In the genomic region with DNA sequence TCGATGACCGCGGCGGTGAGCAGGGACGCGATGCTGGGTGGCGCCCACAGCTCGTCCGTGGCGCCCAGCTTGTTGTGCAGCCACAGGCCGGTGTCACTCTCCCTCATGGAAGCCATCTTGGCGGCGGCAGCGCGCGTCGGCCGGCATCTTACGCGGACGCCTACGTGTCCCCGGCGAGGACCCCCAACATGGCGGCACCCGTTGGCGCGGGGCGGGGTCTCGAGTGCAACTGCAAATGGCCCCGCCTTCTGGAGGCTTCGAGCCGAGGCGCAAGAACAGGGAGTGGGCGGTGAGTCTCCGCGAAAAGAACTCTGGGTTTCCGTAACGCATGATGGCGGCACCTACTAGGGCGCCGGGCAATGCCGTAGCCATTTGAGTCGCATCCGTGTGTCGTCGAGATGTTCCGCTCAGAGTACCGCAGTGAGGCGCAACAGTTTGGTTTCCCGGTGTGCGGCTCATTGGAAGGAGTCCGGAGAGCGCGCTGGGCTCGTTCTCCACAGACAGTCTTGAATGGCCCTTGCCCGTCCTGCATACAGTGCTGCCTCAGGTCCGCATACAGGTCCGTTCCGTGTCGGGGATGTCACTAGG, we compare ENCODE assay signal across 8 mouse cellular contexts. TPM values are rescaled to one million over a fixed set of nuclear protein-coding genes. Genes with fewer than 3 reads are reported as not detected.
DNase-seq lines count a peak whose midpoint lies in the region; ATAC-seq lines count a peak whose summit lies in the region.

A gene (minus strand): TSS at position 294 of the 588 bp plus-strand sequence.

- peak; percentile 90 for ATAC-seq in megakaryocyte progenitor cell, adult 5-6 weeks (replicated peaks; ENCODE audit: poor library complexity)

- DNase-seq in adipocyte (ENCODE audit: low spot score): peak; percentile 99
- peak; percentile 99 for DNase-seq in embryo, embryonic 10 days (ENCODE audit: low spot score)
- peak; percentile 97 for DNase-seq in gastrocnemius, postnatal 10 days
- peak; percentile 98 for DNase-seq in induced T-regulatory cell, adult 2 months (ENCODE audit: low read depth)
- peak; percentile 98 to 99 for DNase-seq in left cerebral cortex, adult 9 months (ENCODE audit: low spot score in 2 of 2)
- DNase-seq in right cerebral cortex, postnatal 14 days: peak; percentile 99
- DNase-seq in urinary bladder, postnatal 36 days (ENCODE audit: low spot score in 2 of 2): peak; percentile 97 to 98

RNA-seq across cellular contexts. Expression of the gene that starts here (rescaled TPM):
- 10 to 100 TPM; 10.5 to 14.5 TPM for total RNA-seq in gastrocnemius, postnatal 10 days (2021)
- 31.1 and 33.7 TPM in 2 replicates for total RNA-seq in megakaryocyte progenitor cell, adult 5-6 weeks (2015)
- total RNA-seq in megakaryocyte progenitor cell, adult 5-6 weeks (2017): 34.5 and 37.7 TPM in 2 replicates

Comparison
In these comparisons a context has a peak if more than half of its experiments do, and no peak if none do; other contexts are left out.
1. Peak in every context shown above with its lines: DNase-seq and ATAC-seq.